Mouse (Mus musculus): ENCODE results near the gene Eif2ak1.

Eif2ak1 gene

GRCm38 (mm10) chr5:143948361-143948760, 130.8 kb downstream of the Eif2ak1 start:
- DNase-seq (ENCODE audit: low spot score in 2 of 2), result no peak

GRCm38 (mm10) chr5:143950016-143950415, 132.4 kb downstream of the Eif2ak1 start:
- DNase-seq (ENCODE audit: low spot score in 2 of 2), result no peak

All from spleen, postnatal 10 days (tissue).